Mouse (Mus musculus): Measurements from ENCODE around the gene Pex11a. TPM values are rescaled to one million over a fixed set of nuclear protein-coding genes. Genes with fewer than 3 reads are reported as not detected.

Pex11a gene
- total RNA-seq, 1 experiment from 2014 or later, result 42.6 TPM

DNA sequence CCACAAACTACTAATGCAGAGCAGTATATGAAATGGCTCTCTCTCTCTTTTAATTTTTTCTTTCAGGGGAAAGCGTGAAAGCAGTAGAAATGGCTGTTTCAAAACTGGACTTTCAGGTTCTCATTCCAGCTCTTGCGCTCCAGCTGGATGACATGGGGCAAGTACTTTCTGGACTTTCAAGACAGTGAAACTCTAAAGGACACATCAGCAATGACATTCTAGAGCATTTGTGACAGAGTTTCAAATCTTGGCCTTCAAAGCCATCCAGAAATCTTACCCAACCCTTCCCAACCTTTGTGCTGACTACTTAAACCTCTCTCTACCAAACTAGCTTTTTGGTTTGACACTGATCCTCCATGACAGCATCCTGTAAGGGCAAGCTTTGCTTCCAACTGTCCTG lies 4.0 kb downstream of the Pex11a start:
- no peak for DNase-seq

DNA sequence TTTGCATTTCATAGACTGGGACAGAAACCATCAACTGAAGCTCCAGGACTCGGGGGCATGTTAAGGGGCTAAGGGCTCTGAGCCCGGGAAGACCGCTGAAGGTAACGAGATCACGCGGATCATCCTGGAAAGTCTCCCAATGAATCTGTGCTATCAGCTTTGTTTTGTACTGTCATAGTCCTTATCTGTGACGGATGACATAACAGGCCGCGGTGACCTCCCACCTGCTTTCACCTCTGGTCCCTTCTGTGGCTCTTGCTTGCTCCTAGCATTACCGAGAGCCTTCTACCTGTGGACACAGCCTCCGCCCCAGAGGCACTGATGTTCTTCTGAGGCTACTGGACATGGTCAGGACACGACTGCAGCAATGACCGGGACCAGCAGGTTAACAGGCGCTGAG lies 6.4 kb downstream of the Pex11a start:
- DNase-seq, result no peak

DNA sequence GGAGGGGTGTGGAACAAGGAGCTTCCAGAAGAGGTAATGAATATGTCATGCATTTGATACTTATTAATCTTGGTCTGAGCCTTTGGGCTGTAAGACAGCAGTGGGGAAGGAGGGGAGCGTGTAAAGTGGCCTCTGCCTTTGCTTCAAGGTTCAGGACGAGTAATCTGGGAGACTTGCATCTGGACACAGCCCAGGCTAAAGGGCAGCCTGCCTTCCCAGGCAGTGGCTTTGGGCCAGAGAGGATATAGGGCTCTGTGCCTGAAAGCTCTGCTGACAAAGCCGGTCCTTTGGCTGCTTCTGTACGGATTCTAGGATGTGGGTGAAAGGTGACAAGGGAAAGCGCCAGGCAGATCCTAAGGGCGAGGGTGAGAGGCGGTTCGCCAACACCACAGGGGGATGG lies 8.4 kb downstream of the Pex11a start:
- peak; percentile 73 for DNase-seq

DNA sequence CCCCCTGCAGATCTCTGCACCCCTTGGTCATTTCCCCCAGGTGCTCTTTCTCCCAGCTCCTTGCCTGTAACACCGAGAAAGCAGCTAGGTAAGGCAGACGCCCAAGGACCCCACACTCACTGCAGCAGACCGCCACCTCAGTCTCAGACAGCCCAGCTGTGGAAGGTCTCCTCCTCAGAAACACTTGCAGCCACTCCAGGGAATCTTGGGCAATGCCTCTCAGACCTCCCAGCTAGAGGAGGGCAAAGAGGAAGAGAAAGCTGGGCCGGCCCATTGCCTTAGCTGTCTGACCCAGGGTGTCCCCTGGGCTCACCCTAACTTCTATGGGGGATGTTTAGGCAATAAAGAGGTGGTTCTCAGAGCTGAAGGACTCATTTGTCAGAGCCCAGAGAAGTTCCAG lies 10.3 kb downstream of the Pex11a start, which contains the start of gene Plin1:
Plin1 (minus strand) TSS at position 282 of the 400 bp plus-strand sequence.
- peak; percentile 40 for DNase-seq

DNA sequence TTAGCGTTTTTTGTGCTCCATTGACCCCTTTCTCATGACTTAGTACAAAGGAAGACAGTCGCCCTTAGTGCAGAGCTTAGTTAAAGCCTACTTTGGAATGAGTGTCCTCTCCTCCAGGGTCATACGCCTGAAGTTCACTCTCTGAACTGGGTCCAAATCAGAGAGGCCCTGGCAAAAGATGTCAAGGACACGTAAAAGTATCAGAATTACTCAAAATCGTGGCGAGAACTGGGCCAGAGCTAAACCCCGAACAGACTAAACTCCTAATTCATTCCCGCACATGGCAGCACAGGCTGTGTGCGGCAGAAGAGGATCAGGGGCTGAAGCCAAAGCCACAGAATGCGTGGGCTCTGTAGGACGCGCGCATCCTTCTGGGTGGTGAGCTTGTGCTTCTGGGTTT lies 11.5 kb downstream of the Pex11a start:
- DNase-seq, result peak; percentile 35

DNA sequence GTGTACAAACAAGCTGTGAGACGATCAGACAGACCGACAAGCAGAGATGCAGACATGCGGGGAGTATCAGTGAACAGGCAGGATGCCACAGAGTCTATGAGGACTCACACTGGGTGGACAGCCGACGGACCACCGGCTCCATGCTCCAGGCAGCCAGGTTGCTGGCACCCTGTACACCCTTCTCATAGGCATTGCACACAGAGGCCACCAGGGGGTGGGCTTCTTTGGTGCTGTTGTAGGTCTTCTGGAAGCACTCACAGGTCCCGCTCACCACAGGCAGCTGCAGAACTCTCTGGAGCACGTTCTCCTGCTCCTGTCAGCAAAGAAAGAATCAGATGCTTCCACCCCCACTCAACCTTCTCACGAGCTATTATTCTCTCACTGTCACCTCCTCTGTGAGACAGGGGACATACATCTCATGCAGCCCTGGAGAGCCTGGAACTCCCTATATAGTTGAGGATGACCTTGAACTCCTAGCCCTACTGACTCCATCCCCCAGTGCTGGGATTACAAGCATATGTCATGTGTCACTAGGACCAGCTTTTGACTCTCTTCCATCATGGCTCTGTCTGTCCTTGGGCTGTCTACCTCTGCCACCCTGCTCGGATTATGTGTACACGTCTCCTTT lies 13.1 kb downstream of the Pex11a start:
- peak; percentile 30 for DNase-seq

DNA sequence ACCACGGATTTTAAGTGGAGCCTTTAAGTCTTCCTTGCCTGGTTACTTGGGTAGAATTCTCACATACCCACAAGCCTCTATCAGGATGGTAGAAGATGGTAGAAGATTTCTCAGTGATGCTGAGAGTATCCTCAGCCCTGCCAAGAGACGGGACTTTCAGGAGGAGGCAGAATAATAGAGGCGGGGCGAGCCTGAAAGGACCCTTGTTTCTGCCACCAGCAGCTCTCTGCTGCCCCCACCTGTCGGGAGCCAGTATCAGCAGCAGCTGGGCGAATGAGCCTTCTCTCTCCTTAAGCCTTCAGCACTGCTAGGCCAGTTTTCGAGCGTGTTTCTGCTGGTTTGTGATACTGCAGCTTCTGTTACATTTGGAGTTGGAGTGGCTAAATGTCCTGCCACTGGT lies 13.8 kb downstream of the Pex11a start:
- DNase-seq, result peak; percentile 81

DNA sequence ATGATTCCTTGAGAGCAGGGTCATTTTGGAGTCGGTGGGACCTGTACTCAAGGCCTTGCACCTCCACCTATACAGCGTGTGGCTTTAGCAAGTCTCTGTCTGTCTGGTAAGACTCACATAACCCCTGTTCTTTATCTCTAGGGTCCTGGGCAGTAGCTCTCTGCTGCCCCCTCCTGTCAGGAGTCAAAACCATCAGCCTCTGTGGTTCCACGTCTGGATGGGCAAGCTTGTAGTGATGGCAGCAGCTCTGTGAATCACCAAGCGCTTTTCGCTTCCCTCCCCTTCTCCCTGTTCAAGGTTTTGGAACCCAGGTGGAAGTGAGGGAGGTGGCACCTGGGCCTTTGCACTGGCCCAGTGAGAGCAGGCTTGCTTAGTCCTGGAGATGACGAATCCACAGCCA lies 14.7 kb downstream of the Pex11a start:
- peak; percentile 62 for DNase-seq

DNA sequence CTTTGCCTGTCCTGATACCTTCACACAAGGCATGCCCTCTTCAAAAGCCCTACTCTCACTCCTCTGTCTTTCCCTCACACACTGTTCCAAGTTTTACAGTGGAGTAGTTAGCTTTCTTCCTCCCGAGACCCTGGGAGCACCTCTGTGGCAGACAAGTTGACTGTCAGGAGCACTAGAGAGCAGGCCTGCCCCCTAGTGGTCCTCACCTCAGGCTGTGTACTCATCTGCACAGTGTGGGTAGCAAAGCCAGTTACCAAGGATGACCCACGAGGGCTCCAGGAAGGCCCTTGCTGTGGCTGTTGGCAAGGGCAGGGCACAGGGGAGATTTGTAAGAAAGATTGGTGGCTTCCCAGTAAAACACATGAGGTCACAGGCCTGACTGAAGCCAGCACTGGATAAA lies 15.8 kb downstream of the Pex11a start:
- peak; percentile 58 for DNase-seq

DNA sequence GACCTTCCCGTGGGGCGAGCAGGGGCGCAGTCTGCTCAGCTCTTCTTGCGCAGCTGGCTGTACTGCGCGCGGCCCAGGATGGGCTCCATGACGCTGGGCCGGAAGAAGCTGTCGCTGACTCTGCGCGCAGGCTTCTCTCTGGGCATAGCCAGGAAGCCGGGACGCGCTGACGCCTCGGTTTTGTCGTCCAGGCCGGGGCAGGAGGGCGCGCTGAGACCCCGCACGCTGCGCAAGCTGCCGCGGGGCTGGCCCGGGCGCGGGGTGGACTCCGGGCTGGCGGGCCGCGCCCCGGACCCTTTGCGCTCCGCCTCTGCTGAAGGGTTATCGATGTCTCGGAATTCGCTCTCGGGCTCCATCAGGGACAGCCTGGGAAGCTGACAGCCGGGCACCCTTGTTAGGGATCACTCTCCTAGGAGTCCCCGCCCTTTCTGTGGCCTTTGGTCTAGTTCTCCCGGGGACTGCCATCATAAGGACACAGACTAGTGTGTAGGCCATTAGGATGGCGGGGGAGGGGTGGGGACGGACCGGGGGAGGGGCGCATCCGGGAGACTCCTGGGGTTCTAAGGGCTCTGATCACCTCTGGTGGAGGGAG lies 21.4 kb downstream of the Pex11a start:
- DNase-seq, result peak; percentile 72

DNA sequence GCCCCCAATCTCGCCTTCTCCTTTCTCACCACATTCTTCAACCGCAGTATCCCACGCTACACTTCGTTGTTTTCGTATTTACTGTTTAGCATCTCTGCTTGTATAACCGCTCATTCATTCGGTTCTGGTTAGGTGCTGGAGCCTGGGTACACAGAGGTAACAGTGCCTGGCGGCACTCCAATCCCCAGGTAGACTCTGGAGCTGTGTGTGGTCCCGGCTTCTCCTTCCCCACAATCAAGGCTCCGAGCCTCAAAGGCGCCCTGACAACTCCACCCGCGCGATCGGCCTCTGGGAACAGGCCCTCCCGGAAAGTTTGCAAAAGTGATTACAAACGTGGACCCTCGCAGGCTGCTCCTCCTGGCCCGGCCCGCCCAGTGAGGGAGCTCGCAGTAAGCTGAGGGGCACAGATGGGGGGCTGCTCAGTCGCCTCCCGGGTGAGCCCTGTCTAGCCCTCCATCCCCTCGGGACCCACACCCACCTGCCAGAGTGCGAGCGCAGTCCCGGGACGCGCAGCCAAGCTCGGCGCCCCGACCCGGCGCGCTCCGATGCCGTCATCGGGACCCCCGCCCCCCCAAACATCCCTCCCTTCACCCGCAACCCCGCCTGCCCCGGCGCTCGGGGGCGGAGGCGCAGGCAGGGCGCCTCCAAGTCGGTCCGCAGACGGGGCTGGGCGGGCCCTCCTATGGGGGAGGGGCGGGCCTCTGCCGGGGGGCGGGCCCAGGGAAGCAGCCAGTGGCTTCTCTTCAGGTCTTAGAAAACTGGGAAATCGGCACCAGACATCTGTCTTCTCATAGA lies 27.5 kb downstream of the Pex11a start, which contains the start of gene Kif7:
Kif7 (minus strand) TSS at position 534 of the 795 bp plus-strand sequence.
- peak; percentile 90 for DNase-seq

DNA sequence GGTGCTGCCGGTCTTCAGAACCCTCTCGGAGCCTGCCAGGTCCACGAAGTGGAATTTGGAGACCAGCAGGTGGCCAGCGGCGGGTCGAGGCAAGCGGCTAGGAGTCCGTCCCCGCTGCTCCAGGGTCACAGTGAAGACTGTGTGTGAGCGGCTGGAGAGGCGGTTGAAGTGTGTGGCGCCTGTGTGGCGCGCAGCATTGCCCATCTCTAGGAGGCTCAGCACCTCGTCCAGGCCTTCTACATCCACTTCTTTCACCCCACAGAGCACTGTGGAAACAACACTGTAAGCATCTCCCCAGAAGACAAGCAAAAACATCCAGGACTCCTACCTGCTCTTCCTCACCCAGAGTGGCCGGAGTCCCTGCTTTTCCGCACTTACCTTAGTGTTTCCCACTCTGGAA lies 32.1 kb downstream of the Pex11a start:
- DNase-seq, result no peak

DNA sequence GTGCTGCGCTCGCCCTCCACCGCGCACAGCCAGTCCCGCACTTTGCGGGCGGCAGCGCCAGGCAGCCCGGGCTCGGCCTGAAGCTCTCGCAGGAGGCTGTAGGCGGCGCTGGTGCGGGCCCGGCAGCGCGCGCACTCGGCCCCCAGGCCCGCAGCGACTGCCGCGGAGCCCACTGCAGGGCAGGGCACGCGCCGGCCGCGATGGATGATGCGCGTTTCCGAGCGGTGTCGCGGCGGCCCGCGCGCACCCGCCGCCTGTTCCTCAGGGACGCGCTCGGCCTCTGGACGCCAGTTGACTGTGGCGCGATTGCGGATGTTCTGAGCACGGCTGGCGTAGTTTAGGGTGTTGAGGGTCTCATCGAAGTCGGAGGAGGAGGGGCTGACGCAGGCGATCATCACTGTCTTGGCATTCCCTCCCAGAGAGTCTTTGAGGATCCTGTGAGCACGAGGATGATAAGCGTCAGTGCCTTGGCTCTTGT lies 32.8 kb downstream of the Pex11a start:
- peak; percentile 44 for DNase-seq

DNA sequence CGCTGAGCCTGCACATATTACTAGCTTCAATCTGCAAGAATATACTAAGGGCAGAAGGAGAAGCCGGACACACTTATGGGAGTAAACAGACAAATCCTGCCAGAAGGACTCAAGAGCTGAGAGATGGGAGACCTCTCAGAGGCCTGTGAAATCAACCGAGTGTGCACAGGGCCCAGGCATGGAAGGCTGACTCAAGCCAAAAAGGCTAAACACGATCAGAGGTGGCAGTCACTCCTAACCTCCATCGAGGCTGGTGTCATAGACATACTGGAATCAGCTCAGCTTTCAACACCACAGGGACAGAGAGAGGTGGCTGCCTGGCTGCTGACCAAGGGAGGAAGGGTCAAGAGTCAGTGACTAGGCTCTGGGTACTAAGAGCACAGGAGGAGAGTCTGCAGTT lies 37.7 kb downstream of the Pex11a start:
- no peak for DNase-seq

DNA sequence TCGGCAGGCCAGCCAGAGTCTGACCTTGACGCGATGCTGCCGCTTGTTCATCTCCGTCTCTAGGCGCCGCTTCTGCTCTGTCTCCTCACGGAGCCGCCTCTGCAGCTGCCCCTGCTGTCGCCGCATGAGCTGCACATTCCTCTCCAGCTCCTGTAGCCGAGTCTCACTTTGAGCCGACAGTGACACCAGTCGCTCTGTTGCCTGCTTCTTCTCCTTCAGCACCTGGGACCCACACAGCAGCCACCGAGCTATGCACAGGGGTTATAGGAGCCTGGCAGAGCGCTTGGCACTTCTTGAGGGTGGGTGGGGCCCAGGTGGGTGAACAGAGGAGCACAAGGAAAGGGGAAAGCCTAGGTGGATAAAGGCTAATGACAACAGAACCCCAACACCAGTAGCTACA lies 40.2 kb downstream of the Pex11a start:
- DNase-seq, result no peak

DNA sequence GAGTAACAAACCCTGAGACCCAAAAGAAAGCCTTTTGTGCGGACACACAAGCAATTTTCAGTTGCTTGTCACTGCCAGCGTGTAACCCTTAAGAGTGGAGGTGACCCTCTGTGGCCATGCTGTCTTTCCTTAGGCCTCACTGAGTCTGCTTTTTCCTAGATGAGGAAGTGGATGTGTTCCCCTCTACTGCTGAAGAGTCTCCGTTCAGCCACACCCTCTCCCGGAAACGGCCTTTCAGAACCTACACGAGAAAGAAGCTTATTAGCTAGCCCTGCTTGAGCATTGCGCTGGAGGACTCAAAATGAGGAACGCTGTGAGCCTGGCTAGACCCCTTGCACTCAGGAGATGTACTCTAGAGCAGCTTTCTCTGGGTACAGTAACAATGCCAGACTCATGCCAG lies 46.4 kb downstream of the Pex11a start:
- no peak for DNase-seq

Other genes starting within 250 kb of the Pex11a start
- gene Rhcg, start 125.5 kb downstream of the Pex11a start, total RNA-seq (2021), result 14.6 and 14.9 TPM in 2 replicates
- 0.90 and 1.1 TPM in 2 replicates for gene Ticrr, start 82.9 kb downstream of the Pex11a start, total RNA-seq (2021)
- gene Kif7, start 27.4 kb downstream of the Pex11a start, total RNA-seq (2021), result 4.5 and 4.6 TPM in 2 replicates
- 312 and 334 TPM in 2 replicates for gene Plin1, start 10.2 kb downstream of the Pex11a start, total RNA-seq (2021)
- 1.7 and 2.1 TPM in 2 replicates for gene Wdr93, start within 50 bp of the Pex11a start, total RNA-seq (2021)
- gene Mesp1, start 50.7 kb upstream of the Pex11a start, total RNA-seq (2021), result not detected in 2 replicates
- 0.30 TPM in 1 of 2 replicates, not detected in the other for gene Mesp2, start 67.6 kb upstream of the Pex11a start, total RNA-seq (2021)
- 4.1 and 6.0 TPM in 2 replicates for gene Anpep, start 117.9 kb upstream of the Pex11a start, total RNA-seq (2021)
- gene Ap3s2, start 177.5 kb upstream of the Pex11a start, total RNA-seq (2021), result 23.8 and 34.0 TPM in 2 replicates
- gene Arpin, start 192.2 kb upstream of the Pex11a start, total RNA-seq (2021), result 16.1 and 23.5 TPM in 2 replicates